Mouse (Mus musculus) c-Kit-positive CD71-positive TER-119-positive erythroid progenitor cells, embryonic 14.5 days (primary cell): ENCODE results near the gene Pip4k2a.
"Not testable (repeated sequence)": the region's sequence is repeated elsewhere in the genome, so short reads cannot be mapped to it uniquely, and the experiment has no call there.

Experiments
- DNase-seq: peaks from one replicate; pipeline ENCODE4 v3.0.0-alpha.2; 2013; ENCODE audit warnings: low spot score

The Pip4k2a gene

GRCm38 (mm10) chr2:18897742-18898256, 100.1 kb downstream of the Pip4k2a start:
- no peak for DNase-seq

DNA sequence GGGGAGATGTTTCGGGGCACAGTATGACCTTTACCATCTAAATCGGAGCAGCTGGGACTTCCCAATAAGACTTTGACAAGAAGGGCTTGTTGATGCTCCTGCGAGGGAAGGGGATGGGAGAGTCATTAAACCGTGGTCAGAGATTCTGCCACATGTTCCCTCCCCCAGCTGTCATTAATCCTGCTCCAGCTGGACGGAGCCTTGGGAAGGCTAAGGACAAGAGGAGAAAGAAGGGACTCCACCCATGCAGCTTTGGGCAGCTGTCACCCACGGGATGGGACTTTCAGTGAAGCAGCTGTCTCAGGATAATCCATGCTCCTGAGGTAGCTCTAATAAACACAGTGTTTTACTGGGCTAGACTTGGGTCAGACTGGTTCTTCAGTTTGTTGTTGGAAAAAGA, 101.9 kb downstream of the Pip4k2a start:
- DNase-seq = no peak

DNA sequence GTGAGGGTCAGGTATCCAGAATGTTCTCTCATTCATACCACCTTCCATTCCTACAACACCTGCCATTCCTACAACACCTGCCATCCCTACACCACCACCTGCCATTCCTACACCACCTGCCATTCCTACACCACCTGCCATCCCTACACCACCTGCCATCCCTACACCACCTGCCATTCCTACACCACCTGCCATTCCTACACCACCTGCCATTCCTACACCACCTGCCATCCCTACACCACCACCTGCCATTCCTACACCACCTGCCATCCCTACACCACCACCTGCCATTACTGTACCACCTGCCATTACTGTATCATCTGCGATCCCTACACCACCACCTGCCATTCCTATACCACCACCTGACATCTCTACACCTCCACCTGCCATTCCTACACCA, 104.6 kb downstream of the Pip4k2a start:
- not testable (repeated sequence) for DNase-seq

GRCm38 (mm10) chr2:18891991-18892537, 105.9 kb downstream of the Pip4k2a start:
- no peak for DNase-seq

- no peak for DNase-seq
Observed at GRCm38 (mm10) chr2:18890227-18891001, 107.5 kb downstream of the Pip4k2a start.

GRCm38 (mm10) chr2:18884277-18884676, 113.6 kb downstream of the Pip4k2a start:
- DNase-seq = no peak

DNA sequence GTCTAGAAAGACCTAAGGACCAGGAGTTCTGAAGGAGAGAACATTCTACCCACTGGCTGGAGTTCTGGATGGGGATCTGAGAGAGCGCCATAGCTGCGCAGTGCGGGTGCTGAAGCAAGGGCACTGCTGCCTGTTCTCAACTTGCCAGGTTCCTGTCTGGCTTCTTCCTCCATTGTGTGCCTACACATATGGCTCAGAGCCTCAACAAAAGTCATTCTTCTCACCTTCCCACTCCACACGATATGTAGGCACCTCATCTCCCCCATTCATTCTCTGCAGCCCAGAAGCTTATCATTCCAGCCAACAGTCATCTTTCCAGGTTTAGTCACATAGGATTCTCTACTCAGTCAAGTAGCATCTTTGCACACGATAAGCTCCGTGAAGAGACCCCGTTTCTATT, 123.3 kb downstream of the Pip4k2a start:
- DNase-seq = no peak

DNA sequence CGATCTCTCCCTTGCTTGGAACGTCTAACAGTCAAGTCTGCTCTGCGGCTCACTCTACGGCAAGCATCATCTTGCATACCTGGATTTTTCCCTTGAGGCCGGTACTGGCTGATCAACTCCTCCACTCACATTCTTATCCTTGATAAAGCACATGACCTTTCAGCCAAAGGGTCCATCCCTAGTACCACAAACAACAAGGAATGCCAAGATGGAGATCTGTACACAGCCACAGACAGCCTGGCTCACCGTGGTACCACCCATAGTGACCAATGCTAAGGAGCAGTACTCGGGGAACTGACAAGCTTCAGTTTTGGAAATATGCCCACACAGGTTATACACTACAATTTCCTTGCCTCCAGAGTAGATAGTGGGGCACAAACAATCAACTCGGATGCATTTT, 123.9 kb downstream of the Pip4k2a start:
- no peak for DNase-seq

DNA sequence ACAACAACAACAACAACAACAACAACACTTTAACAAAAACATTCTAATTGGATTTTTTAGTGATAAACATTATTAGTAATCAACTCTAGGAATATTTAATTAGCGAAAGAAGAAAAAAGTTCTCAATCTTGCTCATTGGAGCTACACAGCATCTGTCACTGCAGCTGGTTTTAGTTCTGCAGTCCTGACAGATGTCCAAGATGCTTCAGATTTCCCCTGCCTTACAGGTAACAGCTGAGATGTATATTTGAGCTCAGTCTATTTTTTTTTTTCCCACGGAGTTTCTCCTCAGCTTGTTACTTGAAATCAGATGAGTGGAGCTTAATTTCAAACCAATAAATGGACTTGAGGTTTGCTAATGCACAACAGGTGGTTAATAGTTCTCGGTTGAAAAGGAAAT, 124.5 kb downstream of the Pip4k2a start:
- no peak for DNase-seq

DNA sequence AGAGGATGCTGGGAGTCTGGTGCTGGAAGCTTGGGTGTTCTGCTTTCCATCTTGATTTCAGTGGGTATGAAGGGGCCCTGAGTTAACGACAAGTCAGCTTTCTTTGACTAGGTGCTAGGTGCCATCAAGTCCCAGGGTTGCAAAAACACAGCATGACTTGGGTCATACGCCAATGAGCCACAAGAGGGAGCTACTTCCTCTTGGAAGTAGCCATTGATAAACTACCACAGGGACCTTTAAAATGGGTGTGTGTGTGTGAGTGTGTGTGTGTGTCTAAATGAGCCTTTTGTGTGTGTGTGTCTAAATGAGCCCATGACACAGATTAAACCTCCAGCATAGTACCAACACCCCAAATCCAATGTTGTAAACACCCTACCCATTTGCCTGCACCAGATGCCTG, 125.1 kb downstream of the Pip4k2a start:
- DNase-seq = peak; percentile 84

DNA sequence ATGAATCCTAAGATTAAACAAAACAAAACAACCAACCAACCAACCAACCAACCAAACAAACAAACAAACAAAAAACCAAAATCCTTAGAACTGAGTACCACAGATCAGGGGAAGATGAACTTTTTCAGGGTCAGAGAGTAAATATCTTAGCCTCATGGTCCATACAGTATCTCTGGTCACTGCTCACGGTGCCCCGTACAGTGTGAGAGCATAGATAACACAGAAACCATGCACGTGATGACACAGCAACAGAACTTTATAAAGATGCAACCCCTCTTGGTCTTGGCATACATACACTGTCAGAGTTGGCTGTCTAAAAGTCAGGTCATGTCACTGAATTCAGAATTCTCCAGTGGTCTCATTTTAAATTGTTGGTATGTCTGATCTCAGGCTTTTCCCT, 126.8 kb downstream of the Pip4k2a start:
- DNase-seq = peak; percentile 65

- DNase-seq = peak; percentile 33
Observed at GRCm38 (mm10) chr2:18867069-18867468, 130.9 kb downstream of the Pip4k2a start.

DNA sequence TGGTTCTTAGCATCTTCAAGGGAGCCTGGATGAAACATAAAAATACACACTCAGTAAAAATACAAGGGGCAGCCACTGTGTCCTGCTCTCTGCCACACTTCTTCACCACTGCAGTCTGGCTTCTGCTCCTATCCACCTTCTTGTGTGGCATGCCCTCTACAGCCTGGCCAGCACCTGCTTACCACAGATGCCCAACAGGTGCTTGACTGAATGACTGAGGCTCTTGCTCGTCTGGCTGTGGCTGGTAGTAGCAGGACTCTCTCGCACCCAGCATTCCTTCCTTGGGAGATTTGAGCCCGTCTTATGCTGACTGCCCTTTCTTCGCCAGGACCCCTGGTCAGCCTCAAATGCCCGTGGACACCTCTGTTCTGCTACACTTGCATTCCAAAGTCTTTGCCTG, 133.2 kb downstream of the Pip4k2a start:
- no peak for DNase-seq

DNA sequence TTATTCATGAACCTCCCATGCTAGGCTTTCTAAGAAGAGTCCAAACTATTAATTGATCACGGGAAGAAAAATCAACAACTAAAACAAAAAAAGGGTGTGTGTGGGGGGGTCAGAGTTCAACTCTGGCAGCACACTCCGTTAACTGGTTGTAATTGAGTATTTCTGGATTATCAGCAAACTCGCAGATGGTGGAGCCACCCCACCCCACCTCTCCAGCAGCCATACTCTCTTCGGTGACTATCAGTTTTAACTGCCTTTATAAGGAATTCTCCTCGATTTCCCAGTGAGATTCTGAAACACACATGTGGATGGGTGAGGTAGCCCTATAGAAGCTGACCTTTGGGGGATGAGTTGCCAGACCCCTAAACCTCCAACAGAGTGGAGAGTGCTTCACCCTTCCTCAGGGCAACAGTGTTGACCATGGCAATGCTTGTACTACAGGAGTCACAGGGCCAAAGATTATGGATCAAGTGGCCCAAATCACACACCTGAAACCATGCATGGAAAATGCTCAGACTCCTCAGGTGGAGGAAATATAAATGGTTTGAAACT, 136.2 kb downstream of the Pip4k2a start:
- DNase-seq = peak; percentile 72

DNA sequence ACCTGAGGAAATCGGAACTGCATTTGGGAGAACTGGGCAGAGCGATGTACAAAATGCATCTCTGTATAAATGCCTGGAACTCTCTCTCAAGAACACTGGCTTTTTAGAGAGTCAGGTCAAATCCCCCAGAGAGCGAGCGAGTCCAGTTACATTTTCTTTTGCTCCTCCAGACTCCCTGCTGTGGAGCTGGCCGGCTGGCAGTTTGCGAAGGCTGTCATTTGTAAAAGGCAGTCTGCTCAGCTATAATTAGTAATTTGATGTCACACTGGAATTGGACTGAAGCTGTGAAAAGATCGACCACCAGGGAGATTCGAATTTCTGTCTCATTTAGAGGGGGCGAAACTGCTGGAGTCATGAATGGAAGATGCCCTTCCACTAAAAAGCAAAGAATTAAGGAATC, 137.2 kb downstream of the Pip4k2a start:
- DNase-seq = no peak

DNA sequence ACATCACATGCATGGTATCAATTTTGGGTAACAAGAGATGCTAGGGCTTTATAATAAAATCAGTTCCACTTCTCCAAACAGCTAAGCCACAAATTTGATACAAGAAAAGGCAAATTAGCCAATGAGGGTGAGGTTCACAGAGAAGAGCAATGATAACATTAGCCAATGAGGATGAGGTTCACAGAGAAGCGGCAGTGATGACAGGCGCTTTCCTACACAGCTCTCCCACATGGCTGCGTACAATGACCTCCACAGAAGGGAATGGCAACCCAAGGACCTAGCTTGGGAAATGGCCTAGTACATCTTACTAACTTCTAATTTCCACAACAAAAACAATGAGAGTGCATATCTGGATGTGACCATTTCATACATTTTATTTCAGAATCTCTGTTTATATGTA, 140.0 kb downstream of the Pip4k2a start:
- no peak for DNase-seq

- no peak for DNase-seq
Observed at GRCm38 (mm10) chr2:18856461-18856860, 141.5 kb downstream of the Pip4k2a start.

GRCm38 (mm10) chr2:18855246-18855645, 142.7 kb downstream of the Pip4k2a start:
- no peak for DNase-seq

DNA sequence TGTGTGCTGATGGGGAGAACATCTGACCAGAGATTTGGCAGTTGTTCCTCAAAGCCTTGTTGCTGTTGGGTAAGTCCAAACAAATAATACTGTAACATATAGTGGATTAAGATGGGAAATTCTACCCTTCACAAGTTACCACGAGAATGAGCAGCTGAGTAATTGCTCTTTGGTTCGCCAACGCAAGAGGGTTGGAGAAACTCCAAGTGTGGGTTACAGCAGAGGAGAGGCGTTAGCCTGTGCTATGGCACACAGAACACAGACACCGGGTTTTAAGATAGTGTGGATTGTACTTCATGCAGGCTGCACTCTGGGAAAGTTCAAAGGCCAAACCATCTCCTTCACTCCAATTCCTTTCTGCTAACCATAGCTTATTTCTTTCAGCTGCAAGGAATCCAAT, 144.6 kb downstream of the Pip4k2a start:
- no peak for DNase-seq

GRCm38 (mm10) chr2:18850657-18851056, 147.3 kb downstream of the Pip4k2a start:
- no peak for DNase-seq

DNA sequence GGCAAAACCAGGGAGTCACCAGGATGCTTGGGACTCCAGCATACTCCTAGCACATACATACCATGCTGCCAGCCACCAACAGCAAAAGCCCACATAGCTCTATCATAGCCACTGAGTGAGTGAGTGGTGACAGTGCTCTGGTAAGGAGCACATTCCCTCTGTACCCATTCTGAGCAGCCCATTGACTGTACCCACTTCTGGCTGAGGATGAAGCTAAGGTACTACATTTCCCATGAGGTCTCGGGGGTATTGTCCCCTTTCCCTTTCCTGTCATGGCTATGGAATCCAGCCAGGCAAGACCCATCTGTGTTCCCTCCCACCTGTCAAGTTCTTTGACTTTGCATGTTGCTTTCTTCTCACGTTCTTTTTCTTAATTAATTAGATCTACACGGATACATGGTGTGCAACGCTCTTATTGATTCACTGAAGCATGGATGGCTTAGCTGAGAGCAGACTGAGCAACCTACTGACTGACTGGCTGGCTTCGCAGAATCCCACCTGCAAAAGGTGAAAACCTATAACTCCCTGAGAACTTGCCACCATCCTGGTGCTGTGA, 149.8 kb downstream of the Pip4k2a start:
- no peak for DNase-seq

DNA sequence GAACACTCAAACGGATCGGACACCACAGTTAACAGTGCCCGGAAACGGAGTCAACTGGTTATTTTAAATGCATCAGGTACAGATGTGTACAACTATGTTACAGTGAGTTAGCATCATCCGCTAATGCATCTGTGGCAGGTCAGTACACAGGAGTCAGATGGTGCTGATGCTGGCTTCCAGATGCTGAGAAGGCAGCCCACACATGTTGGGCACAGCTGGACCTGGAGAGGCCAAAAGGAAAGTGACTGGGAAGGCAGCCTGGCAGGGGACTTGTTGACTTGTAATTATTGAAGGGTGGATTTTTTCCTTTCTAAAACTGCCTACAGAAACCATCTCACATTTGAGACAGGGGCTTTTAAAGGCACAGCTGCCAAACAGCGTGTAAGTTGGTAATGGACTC, 155.4 kb downstream of the Pip4k2a start:
- no peak for DNase-seq

- no peak for DNase-seq
Observed at GRCm38 (mm10) chr2:18841051-18841450, 156.9 kb downstream of the Pip4k2a start.
